Mouse (Mus musculus) heart, embryonic 10.5 days (tissue): ENCODE measurements at regions not wholly inside any gene's neighbourhood (a gene's known extent, or its start where the extent isn't known, plus 50 kb on each side); places are given as distances from the start of the nearest gene placed in this dataset.

ENCODE experiments used
- DNase-seq: peaks from one replicate; pipeline ENCODE4 v3.0.0-alpha.2; 2017; ENCODE audit warnings: low spot score
- H3K27ac ChIP-seq: fragments of 300-500 bp; sonication (generic); 2 replicates; pipeline ENCODE4 v1.5.1; 2016; ENCODE audit warnings: mild to moderate bottlenecking
- H3K27me3 ChIP-seq: fragments of 300-500 bp; sonication (generic); 2 replicates; pipeline ENCODE4 v1.6.1; 2016; ENCODE audit warnings: mild to moderate bottlenecking; ENCODE audit not compliant: poor library complexity, insufficient read depth, severe bottlenecking
- H3K36me3 ChIP-seq: fragments of 300-500 bp; sonication (generic); 2 replicates; pipeline ENCODE4 v1.6.1; 2016; ENCODE audit warnings: mild to moderate bottlenecking, moderate library complexity
- H3K4me1 ChIP-seq: fragments of 300-500 bp; sonication (generic); 2 replicates; pipeline ENCODE4 v1.6.1; 2016; ENCODE audit warnings: mild to moderate bottlenecking
- H3K4me3 ChIP-seq: fragments of 300-500 bp; sonication (generic); 2 replicates; pipeline ENCODE4 v1.5.1; 2016; ENCODE audit warnings: mild to moderate bottlenecking, moderate library complexity
- H3K9me3 ChIP-seq: fragments of 300-500 bp; sonication (generic); 2 replicates; pipeline ENCODE4 v1.6.1; 2016; ENCODE audit warnings: mild to moderate bottlenecking, moderate library complexity
- WGBS: fragments of 180-500 bp; shearing (Covaris S2); methylation state at CpG from one replicate; pipeline ENCODE4 v1.1.7; 2016; 5-methylcytosine and 5-hydroxymethylcytosine counted together

DNA sequence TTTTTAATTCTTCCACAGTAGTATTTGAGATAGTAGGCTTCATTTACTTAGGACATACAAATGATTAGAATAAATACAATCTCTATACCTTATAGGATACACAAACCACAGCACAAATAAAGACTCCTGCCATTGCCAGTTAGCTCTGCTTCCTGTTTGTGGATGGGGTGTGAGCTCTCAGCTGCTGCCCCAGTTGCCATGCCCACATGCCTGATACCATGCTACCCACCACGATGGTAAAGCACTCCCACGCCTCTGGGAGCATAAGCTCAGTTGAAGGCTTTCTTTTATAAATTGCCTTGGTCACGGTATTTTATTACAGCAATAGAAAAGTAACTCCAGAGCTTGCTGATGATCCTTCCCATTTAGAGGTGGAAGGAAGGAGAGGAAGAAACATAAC lies 765.8 kb upstream of the Tmem132c start:
- H3K27ac ChIP-seq: no peak overlapping the region
- no peak overlapping the region for H3K4me3 ChIP-seq
- H3K4me1 ChIP-seq: no peaks in the 10 kb centered on the region
- no peaks in the 10 kb centered on the region for H3K9me3 ChIP-seq
- H3K27me3 ChIP-seq: no peaks in the 10 kb centered on the region
- 75% methylated on average over 3 of the region's 3 CpGs for WGBS
- DNase-seq: no peak
- H3K36me3 ChIP-seq: no peaks in the 10 kb centered on the region

DNA sequence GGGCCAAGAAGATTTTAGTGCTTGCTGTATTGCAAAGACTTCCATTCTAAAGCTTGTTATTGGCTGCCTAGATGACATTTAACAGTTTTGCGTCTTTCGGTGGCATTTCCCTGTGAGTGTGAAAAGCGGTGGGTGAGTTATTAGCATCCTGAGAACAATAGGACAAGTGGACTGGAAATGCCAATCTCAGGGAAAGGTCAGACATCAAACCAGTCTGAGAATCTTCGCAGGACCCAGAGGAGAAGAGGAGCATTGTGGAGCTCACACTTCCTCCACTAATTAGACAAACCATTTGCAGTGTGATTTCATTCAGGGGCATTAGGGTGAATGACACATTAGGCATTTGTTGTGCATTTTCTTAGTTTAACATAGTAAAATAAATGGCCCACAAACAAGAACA lies 719.5 kb upstream of the Tmem132c start:
- Histone ChIP-seq H3K4me3 (no peak overlapping the region), H3K36me3 (no peaks in the 10 kb centered on the region), H3K4me1 (peaks cover 3% of the 10 kb centered on the region; the same call in 1 of the 2 replicates), H3K27ac (no peak overlapping the region), H3K9me3 (no peaks in the 10 kb centered on the region), H3K27me3 (no peaks in the 10 kb centered on the region)
- no peak for DNase-seq
- 64% methylated on average over 4 of the region's 4 CpGs for WGBS

GRCm38 (mm10) chr5:126525863-126526262 lies 715.7 kb upstream of the Tmem132c start:
- no peak for DNase-seq
- Histone ChIP-seq H3K4me1 (peaks cover 3% of the 10 kb centered on the region; the same call in 1 of the 2 replicates), H3K9me3 (no peaks in the 10 kb centered on the region), H3K27ac (no peak overlapping the region), H3K27me3 (no peaks in the 10 kb centered on the region), H3K4me3 (no peak overlapping the region), H3K36me3 (no peaks in the 10 kb centered on the region)
- 77% methylated on average over 4 of the region's 4 CpGs for WGBS

DNA sequence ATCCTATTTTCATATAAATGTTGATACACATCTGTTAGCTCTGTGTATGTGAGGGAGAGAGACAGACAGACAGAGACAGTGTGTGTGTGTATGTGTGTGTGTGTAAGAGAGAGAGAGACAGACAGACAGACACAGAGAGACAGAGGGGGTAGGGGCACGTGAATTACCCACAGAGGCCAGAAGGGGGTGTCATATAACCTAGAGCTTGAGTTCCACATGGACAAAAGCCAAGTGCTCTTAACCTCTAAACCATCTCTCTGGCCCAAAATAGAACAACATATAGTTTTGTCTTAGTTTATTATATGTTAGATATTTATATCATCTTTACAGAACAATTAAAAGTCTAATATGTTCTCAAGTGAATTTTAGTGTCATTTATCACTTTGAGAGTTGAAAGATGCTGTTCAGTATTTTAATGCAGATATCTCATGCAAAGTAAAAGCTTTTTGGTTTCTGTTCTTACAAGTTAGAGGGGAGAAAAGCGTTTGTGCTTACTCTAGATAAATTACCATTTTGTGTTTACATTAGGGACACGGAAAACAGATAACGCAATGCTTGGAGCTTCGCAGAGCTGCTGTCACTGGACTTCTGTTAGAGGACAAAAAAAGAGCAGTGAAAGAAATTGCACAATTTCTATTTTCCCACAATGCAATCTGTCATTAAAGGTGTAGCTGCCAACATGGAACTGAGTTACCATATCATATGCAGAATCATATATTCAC lies 710.6 kb upstream of the Tmem132c start:
- no peak overlapping the region for H3K27ac ChIP-seq
- no peaks in the 10 kb centered on the region for H3K36me3 ChIP-seq
- no peak overlapping the region for H3K4me3 ChIP-seq
- H3K27me3 ChIP-seq: no peaks in the 10 kb centered on the region
- no peaks in the 10 kb centered on the region for H3K4me1 ChIP-seq
- no peaks in the 10 kb centered on the region for H3K9me3 ChIP-seq
- DNase-seq: no peak
- 50% methylated on average over 5 of the region's 5 CpGs for WGBS

GRCm38 (mm10) chr5:126531528-126531894 lies 710.1 kb upstream of the Tmem132c start:
- WGBS: 83% methylated on average over 5 of the region's 5 CpGs
- Histone ChIP-seq H3K36me3 (no peaks in the 10 kb centered on the region), H3K27ac (no peak overlapping the region), H3K27me3 (no peaks in the 10 kb centered on the region), H3K9me3 (no peaks in the 10 kb centered on the region), H3K4me3 (no peak overlapping the region), H3K4me1 (no peaks in the 10 kb centered on the region)
- DNase-seq: no peak

GRCm38 (mm10) chr5:126531975-126532374 lies 709.6 kb upstream of the Tmem132c start:
- 73% methylated on average over 1 of the region's 1 CpGs for WGBS
- Histone ChIP-seq H3K4me3 (no peak overlapping the region), H3K4me1 (no peaks in the 10 kb centered on the region), H3K36me3 (no peaks in the 10 kb centered on the region), H3K27me3 (no peaks in the 10 kb centered on the region), H3K9me3 (no peaks in the 10 kb centered on the region), H3K27ac (no peak overlapping the region)
- no peak for DNase-seq

DNA sequence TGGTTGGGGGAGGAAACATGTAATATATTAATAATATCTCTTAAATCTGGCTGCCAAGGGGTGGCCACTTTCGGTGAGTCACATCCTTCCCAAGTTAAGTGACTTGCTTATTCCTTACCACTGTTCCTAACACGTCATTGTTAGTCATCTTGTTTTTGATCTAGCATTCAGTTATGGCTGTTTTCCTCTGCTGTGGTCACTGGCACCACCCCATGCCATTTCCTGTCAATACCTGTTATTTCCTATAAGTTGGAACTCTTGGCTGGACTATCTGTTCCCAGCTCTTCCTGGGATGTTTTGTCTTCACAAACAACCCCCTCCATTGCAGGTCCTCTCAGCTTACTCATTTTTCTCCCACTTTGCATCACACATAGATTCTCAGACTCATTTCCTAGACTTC lies 703.5 kb upstream of the Tmem132c start:
- DNase-seq: no peak
- H3K27me3 ChIP-seq: no peaks in the 10 kb centered on the region
- H3K4me3 ChIP-seq: no peak overlapping the region
- no peaks in the 10 kb centered on the region for H3K36me3 ChIP-seq
- H3K9me3 ChIP-seq: no peaks in the 10 kb centered on the region
- H3K4me1 ChIP-seq: no peaks in the 10 kb centered on the region
- H3K27ac ChIP-seq: no peak overlapping the region
- 68% methylated on average over 2 of the region's 2 CpGs for WGBS

GRCm38 (mm10) chr5:126544261-126544976 lies 697.2 kb upstream of the Tmem132c start:
- Histone ChIP-seq H3K4me3 (no peak overlapping the region), H3K27me3 (no peaks in the 10 kb centered on the region), H3K4me1 (no peaks in the 10 kb centered on the region), H3K27ac (no peak overlapping the region), H3K36me3 (no peaks in the 10 kb centered on the region), H3K9me3 (no peaks in the 10 kb centered on the region)
- WGBS: 72% methylated on average over 8 of the region's 8 CpGs
- DNase-seq: no peak

DNA sequence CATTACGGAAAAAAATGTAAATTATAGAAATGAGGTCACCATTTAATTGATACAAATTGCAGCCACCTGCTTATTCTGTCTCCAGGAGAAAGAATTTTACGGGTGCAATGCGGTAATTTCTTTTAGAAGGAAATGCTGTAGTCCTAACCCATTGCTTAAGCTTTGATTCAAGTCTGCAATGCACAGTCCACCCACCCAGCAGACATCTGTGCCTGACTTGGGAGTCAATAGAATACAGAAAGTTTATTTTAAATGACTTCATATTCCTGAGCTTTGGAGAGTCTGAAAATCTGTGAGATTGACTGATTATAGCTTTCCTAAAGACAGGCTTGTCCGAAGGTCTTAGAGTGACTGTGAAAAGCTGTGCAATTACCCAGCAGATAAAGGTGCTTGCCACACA lies 693.8 kb upstream of the Tmem132c start:
- WGBS: 81% methylated on average over 4 of the region's 4 CpGs
- Histone ChIP-seq H3K27ac (no peak overlapping the region), H3K36me3 (no peaks in the 10 kb centered on the region), H3K9me3 (no peaks in the 10 kb centered on the region), H3K27me3 (no peaks in the 10 kb centered on the region), H3K4me1 (no peaks in the 10 kb centered on the region), H3K4me3 (no peak overlapping the region)
- no peak for DNase-seq

DNA sequence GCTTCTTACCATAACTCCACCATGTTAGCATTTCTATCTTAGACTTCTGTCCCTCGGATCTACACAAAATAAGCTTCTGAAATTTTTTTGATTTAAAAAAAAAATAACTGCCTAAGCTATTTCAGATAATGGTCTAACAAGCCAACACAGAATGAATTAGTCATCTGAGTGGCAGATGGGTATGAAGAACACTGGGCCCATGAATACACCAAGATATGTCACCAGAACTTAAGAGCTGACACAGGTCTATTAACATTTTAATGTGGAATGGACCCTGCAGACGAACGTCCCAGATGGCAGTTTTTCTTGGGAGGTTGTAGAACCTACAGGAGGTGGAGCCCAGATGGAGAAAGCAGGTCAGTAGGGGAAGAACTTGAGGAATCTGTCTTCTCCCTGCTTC lies 689.9 kb upstream of the Tmem132c start:
- WGBS: 70% methylated on average over 3 of the region's 3 CpGs
- no peak overlapping the region for H3K27ac ChIP-seq
- DNase-seq: no peak
- no peaks in the 10 kb centered on the region for H3K4me1 ChIP-seq
- no peaks in the 10 kb centered on the region for H3K36me3 ChIP-seq
- no peaks in the 10 kb centered on the region for H3K27me3 ChIP-seq
- no peaks in the 10 kb centered on the region for H3K9me3 ChIP-seq
- no peak overlapping the region for H3K4me3 ChIP-seq

DNA sequence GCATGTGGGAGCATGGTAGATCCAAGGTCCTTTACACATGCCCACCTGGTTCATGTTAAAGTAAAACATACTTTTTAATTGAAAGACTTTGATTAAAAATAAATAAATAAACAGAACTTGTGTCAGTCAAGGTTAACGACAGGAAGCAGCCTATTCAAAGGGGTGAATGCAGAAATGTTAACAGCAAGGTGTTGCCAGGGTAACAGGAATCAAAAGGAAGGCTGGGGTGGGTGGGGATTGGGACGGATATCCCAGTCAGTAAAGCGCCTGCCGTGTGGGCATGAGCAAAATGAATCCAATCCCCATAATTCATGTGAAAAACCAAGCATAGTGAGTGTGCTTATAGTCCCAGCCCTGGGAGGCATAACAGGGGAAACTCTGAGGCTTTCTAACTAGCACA lies 682.6 kb upstream of the Tmem132c start:
- H3K27me3 ChIP-seq: no peaks in the 10 kb centered on the region
- no peaks in the 10 kb centered on the region for H3K4me1 ChIP-seq
- no peaks in the 10 kb centered on the region for H3K36me3 ChIP-seq
- H3K27ac ChIP-seq: no peak overlapping the region
- H3K9me3 ChIP-seq: no peaks in the 10 kb centered on the region
- no peak for DNase-seq
- no peak overlapping the region for H3K4me3 ChIP-seq
- 75% methylated on average over 4 of the region's 4 CpGs for WGBS

DNA sequence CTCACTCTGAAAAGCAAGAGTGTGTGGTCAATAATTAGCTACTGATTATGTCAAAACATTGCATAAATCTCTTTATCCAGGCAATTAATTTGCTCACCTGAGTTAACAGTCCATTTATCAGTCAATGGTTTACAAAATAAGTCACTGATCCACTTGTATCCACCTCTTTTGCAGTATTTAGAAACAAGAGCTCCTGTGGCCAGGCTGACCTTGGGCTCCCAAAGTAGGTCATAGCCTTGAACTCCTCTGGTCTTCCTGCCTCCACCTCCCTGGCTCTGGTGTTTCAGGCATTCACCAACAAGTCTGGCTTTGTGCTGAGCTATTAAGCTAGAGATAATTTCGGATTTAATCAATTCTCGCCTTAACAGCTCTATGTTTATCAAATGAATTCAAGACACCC lies 675.8 kb upstream of the Tmem132c start:
- DNase-seq: no peak
- no peaks in the 10 kb centered on the region for H3K36me3 ChIP-seq
- H3K4me3 ChIP-seq: no peak overlapping the region
- no peaks in the 10 kb centered on the region for H3K27me3 ChIP-seq
- no peaks in the 10 kb centered on the region for H3K4me1 ChIP-seq
- WGBS: 69% methylated on average over 2 of the region's 2 CpGs
- no peaks in the 10 kb centered on the region for H3K9me3 ChIP-seq
- no peak overlapping the region for H3K27ac ChIP-seq

- Histone ChIP-seq H3K27ac (no peak overlapping the region), H3K9me3 (no peaks in the 10 kb centered on the region), H3K27me3 (no peaks in the 10 kb centered on the region), H3K4me3 (no peak overlapping the region), H3K4me1 (no peaks in the 10 kb centered on the region), H3K36me3 (no peaks in the 10 kb centered on the region)
- no peak for DNase-seq
- WGBS: 71% methylated on average over 6 of the region's 6 CpGs
Observed at GRCm38 (mm10) chr5:126566226-126566625, 675.4 kb upstream of the Tmem132c start.
